Mouse (Mus musculus) cerebral cortex, adult 2 months (tissue): ENCODE results near the gene Arl13b.

Experiments
- WGBS: fragments of 180-500 bp; shearing (Covaris S2); methylation state at CpG from one replicate; pipeline ENCODE4 v1.1.7; 2018; 5-methylcytosine and 5-hydroxymethylcytosine counted together

Gene Arl13b

GRCm38 (mm10) chr16:62814491-62814890 is 32.3 kb downstream of the Arl13b start, which contains the start of gene Stx19:
Stx19 (plus strand) TSS chr16:62814676.
- 87% methylated on average over 5 of the region's 5 CpGs for WGBS

DNA sequence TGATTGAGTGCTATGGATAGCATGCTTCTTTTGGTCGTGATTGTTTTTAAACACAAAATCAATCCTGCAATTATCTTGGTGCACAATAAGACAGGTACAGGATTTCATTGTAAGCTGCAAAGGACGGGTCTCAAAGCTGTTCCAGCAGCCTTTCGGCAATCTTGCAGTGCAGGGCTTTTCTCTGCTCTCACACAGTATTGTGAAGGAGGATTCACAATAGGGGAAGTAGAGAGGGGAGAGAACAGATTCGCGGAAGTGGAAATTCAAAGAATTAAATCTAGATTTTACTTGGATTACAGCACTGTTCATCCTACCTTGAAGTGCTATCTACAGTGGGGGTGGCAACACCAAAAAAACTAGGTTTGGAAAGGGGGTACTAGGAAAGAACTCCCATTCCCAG is 33.0 kb downstream of the Arl13b start:
- 47% methylated on average over 5 of the region's 5 CpGs for WGBS

DNA sequence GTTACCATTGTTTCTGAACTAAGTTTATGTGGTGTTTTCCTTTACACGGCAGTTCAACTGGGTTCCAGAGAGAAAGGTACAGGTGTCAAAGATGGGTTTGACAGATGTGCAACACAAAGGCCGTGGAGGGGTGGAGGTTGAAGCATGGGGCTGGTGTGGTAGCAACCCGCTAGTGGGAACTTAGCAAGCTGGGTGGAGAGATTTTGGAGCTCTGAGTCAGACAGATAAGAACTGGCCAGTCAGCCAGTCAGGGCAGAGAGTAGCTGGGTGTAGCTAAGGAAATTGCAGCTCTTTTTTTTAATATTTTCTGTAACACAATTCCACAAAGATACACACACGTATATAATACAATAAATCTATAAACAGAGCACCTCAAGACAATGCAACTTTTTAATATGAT is 36.0 kb downstream of the Arl13b start:
- 95% methylated on average over 4 of the region's 4 CpGs for WGBS

DNA sequence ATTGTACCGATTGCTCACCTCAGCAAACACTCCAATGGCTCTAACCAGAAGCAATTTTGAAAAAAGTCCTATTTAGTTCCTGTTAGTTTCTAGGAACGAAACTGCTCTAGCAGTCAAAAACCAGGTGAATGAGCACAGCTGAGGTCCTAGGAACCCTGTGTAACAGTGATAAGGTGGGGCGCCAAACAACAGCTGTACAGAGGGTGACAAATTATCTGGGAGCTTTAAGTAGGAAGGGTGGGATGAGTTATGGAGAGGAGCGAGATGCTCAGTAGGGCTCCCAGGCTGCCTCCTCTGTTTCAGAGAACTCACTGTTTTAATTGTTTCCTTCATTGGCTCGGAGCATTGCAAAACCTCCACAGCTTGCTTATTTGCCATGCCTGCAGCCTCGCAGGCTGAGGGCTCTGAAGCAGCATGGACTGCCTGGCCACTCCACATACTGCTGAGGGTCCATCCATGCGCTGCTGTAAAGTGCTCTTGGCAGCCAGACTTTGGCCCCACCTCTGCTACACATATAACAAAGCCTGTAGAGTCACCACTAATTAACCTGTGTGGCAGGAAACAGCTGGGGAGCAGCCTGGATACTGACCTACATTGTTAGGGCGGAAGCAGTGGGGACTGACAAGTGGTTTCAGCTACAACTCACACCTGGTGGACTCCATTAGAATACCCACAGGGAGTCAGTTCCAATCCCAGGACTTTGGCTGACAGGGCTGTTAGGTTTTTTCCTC is 39.4 kb downstream of the Arl13b start:
- 61% methylated on average over 8 of the region's 8 CpGs for WGBS

DNA sequence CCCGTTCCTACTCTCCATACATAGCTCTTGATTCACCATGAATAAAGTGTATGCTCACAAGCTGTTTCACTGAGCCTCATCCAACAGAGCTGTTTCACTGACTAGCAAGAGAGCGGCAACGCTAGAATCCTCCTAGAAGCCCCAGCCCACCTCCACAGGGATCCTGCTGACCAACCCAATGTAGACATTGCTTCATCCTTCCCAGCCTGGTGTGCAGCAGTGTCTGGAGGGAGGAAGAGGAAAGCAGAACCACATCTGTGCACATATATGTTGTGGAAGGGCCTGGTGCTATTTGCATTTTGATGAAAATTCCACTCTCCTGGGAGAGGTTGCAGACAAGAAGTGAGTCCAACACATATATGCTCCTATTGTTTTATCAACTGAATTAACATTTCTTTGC is 42.2 kb downstream of the Arl13b start:
- 67% methylated on average over 3 of the region's 3 CpGs for WGBS

GRCm38 (mm10) chr16:62799839-62800238 is 47.0 kb downstream of the Arl13b start:
- WGBS, result 88% methylated on average over 3 of the region's 3 CpGs

- 88% methylated on average over 4 of the region's 4 CpGs for WGBS
Observed at GRCm38 (mm10) chr16:62799426-62799825, 47.4 kb downstream of the Arl13b start.

GRCm38 (mm10) chr16:62798808-62799207 is 48.0 kb downstream of the Arl13b start:
- WGBS, result 74% methylated on average over 3 of the region's 3 CpGs

DNA sequence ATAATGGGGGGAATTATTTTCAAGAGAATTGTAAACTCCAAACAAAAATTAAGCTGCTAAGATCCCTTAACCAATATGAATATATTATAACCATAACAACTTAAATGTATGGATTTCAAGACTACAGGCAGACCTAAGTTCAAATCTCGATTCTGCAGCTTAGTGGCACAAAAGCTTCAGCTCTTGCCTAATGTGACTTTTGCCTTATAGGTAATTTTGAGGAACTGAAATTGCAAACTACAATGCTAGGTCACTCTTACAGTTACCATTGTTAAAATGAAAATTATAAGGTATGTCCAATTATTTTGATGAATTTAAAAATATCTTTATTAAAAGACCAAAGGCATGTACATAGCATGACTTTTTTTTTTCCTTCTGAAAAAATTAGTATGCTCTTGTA is 50.2 kb downstream of the Arl13b start:
- 82% methylated on average over 1 of the region's 1 CpGs for WGBS

DNA sequence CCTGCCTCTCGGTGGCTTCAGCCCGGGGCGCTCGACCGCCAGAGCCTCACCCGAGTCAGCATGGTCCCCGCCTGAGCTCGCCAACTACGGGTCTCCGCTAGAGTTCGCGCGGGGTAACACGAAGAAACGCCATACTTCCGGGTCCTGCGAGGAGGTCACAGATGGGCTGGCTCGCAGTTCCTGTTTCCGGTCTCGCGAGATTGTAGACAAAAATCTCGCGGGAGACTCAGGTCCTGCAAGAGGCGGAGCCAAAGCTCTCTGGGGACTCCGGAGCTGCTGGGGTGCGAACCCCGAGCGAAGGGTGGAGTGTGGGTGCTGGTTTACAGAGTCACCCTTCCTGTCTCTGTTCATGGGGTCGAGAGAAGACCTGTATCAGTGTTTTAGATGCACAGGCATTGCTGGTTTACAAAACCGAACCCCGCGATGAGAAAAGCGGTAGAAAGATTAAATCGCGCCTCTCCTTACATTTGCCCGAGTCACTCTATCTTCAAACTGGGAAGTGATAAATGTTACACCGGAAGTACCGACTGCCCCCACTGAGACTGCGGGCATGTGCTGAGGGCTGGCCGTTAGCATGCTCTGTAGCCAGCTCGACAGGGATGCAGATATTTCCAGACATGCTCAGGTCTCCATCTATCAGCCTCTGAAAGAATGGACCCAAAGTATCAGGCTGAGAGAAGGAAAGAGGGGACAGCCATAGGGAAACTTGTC is 60.1 kb downstream of the Arl13b start, which contains the start of gene Nsun3:
TSS of gene Nsun3 (minus strand) at position 198 of the 711 bp plus-strand sequence.
- WGBS, result under 1% methylated on average over 41 of the region's 41 CpGs

DNA sequence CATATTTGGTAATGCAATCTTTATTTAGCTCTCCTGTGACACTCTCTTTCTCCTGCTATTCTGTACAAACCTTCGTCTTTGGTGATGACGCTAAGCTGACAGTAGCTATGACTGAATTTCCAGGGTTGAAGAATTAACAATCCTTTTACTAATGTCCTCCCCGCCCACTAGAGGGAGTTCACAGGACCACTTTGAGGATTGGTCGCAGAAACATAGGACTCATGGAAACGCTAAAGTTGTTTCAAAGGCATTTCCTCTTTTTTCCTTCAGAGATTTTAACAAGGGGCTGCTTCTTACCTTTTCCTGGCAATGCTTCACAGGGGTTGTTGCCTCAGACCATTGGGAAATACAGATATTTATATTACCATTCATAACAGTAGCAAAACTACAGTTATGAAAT is 64.6 kb downstream of the Arl13b start:
- 39% methylated on average over 5 of the region's 5 CpGs for WGBS

- WGBS, result 91% methylated on average over 10 of the region's 10 CpGs
Observed at GRCm38 (mm10) chr16:62778282-62778681, 68.6 kb downstream of the Arl13b start.

DNA sequence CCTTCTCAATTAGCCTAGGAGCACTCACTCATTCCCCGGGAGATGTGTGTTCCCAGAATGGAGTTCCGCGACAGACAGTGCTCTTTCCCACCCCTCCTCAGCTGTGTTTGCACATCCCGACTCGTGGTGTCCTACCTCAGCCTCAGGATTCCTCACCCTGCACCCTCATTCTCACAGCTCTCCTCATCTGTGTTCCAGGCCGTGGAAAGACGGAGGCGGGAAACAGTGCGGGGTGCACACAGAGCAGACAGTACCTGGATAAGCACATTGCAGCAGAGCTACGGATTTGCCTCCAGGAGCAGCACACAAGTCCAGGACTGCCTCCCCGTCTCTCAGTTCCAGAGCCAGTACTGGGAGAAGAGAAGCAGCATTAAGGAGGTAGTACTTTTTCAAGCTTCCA is 70.8 kb downstream of the Arl13b start:
- WGBS, result 77% methylated on average over 11 of the region's 11 CpGs

- 67% methylated on average over 4 of the region's 4 CpGs for WGBS
Observed at GRCm38 (mm10) chr16:62773462-62773861, 73.4 kb downstream of the Arl13b start.

DNA sequence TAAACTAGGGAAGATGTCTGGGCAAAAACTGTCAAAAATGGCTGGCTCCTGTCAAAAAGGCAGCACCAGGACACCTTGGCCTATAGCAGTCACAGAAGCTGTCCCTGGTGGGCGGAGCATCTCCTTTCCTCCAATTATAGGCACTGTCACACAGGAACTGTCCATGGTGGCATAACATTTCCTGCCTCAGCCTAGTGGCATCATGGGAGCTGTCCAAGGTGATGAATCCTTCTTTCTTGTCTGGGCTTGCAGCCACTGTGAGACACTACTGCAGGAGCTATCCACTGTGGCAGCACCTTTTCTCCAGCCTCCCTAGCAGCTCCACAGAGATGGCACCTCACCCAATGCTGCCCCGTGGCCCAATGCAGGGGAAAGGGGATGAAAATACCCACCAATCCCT is 88.5 kb downstream of the Arl13b start:
- WGBS, result 96% methylated on average over 2 of the region's 2 CpGs

- 82% methylated on average over 6 of the region's 6 CpGs for WGBS
Observed at GRCm38 (mm10) chr16:62755307-62755706, 91.5 kb downstream of the Arl13b start.

DNA sequence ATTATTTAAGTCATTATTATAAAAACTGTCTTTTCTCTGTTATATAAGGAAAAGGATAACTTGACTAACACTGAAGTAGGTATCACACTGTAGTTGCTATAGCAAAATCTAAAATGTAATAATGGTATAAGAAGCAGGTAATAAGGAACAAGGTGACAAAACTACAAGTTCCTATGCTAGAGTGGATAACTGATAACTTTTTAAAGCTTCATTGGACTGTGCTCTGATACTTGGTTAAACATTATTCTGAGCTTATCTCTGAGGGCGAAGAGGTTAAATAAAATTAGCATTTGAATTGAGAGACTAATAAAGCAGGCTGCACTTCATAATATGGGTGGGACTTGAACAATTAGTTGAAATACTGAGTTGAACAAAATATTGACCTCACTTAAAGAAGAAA is 93.2 kb downstream of the Arl13b start:
- 89% methylated on average over 1 of the region's 1 CpGs for WGBS

- WGBS, result 51% methylated on average over 4 of the region's 4 CpGs
Observed at GRCm38 (mm10) chr16:62753079-62753478, 93.8 kb downstream of the Arl13b start.

GRCm38 (mm10) chr16:62745875-62746274 is 101.0 kb downstream of the Arl13b start:
- 45% methylated on average over 2 of the region's 2 CpGs for WGBS
